Mouse (Mus musculus): ENCODE results near the gene Gphb5. TPM values are rescaled to one million over a fixed set of nuclear protein-coding genes. Genes with fewer than 3 reads are reported as not detected.

Gene Gphb5
- polyA plus RNA-seq, 1 experiment: not detected

- H3K4me3 ChIP-seq (replicated peaks; ENCODE audit: control insufficient read depth, low read depth, low read length): no peak overlapping the region
- H3K27ac ChIP-seq (ENCODE audit: control insufficient read depth, insufficient read depth, low read depth, low read length, poor library complexity): no peak overlapping the region
- 88% methylated on average over 6 of the region's 6 CpGs for WGBS
- H3K4me1 ChIP-seq (ENCODE audit: control insufficient read depth, insufficient read depth, low read length): no peaks in the 10 kb centered on the region
- TF ChIP-seq POLR2A (IDR thresholded peaks at IDR 0.05; ENCODE audit: borderline replicate concordance, control insufficient read depth, low read depth, low read length) (no peak), CTCF (IDR thresholded peaks at IDR 0.05; ENCODE audit: control insufficient read depth, insufficient read depth, low read length) (no peak)
Observed at GRCm38 (mm10) chr12:75367371-75367770, 49.2 kb downstream of the Gphb5 start.

- TF ChIP-seq POLR2A (IDR thresholded peaks at IDR 0.05; ENCODE audit: borderline replicate concordance, control insufficient read depth, low read depth, low read length) (no peak), CTCF (IDR thresholded peaks at IDR 0.05; ENCODE audit: control insufficient read depth, insufficient read depth, low read length) (no peak)
- H3K4me3 ChIP-seq (replicated peaks; ENCODE audit: control insufficient read depth, low read depth, low read length): no peak overlapping the region
- no peaks in the 10 kb centered on the region for H3K4me1 ChIP-seq (ENCODE audit: control insufficient read depth, insufficient read depth, low read length)
- H3K27ac ChIP-seq (ENCODE audit: control insufficient read depth, insufficient read depth, low read depth, low read length, poor library complexity): no peak overlapping the region
- 83% methylated on average over 14 of the region's 14 CpGs for WGBS
Observed at GRCm38 (mm10) chr12:75365621-75366124, 50.9 kb downstream of the Gphb5 start.

GRCm38 (mm10) chr12:75364416-75364815 lies 52.2 kb downstream of the Gphb5 start:
- WGBS: 92% methylated on average over 4 of the region's 4 CpGs
- no peak overlapping the region for H3K4me3 ChIP-seq (replicated peaks; ENCODE audit: control insufficient read depth, low read depth, low read length)
- TF ChIP-seq POLR2A (IDR thresholded peaks at IDR 0.05; ENCODE audit: borderline replicate concordance, control insufficient read depth, low read depth, low read length) (no peak), CTCF (IDR thresholded peaks at IDR 0.05; ENCODE audit: control insufficient read depth, insufficient read depth, low read length) (no peak)
- no peaks in the 10 kb centered on the region for H3K4me1 ChIP-seq (ENCODE audit: control insufficient read depth, insufficient read depth, low read length)
- no peak overlapping the region for H3K27ac ChIP-seq (ENCODE audit: control insufficient read depth, insufficient read depth, low read depth, low read length, poor library complexity)

DNA sequence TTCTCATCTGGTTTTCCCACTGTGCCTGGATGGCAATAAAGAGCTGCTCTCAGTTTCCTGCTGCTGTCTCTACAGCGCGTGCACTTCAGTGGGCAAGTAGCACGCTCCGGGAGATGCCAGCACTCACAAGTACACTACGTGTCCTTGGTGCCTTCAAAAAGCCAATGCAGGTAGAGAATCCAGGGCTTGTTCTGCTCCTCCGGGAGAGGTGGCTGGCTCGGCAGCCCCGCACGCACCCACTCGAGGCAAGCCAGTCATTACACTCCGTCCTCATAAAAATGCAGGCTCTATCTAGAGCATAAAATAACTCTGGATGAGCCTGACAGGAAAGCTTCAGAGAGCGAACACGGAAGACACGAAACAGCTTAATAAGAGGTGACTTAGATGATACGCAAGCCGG lies 54.1 kb downstream of the Gphb5 start:
- no peak overlapping the region for H3K4me3 ChIP-seq (replicated peaks; ENCODE audit: control insufficient read depth, low read depth, low read length)
- H3K4me1 ChIP-seq (ENCODE audit: control insufficient read depth, insufficient read depth, low read length): no peaks in the 10 kb centered on the region
- 91% methylated on average over 16 of the region's 16 CpGs for WGBS
- H3K27ac ChIP-seq (ENCODE audit: control insufficient read depth, insufficient read depth, low read depth, low read length, poor library complexity): no peak overlapping the region
- no peak for TF ChIP-seq CTCF (IDR thresholded peaks at IDR 0.05; ENCODE audit: control insufficient read depth, insufficient read depth, low read length)

Other genes starting within 250 kb of the Gphb5 start
- not detected in 2 replicates for gene Kcnh5, start 239.4 kb downstream of the Gphb5 start, polyA plus RNA-seq (2011; ENCODE audit: insufficient read depth, insufficient read length, low replicate concordance, missing spikeins)
- 5.9 and 6.4 TPM in 2 replicates for gene Rhoj, start 108.5 kb downstream of the Gphb5 start, polyA plus RNA-seq (2011; ENCODE audit: insufficient read depth, insufficient read length, low replicate concordance, missing spikeins)
- gene Ppp2r5e, start 179.5 kb upstream of the Gphb5 start, polyA plus RNA-seq (2011; ENCODE audit: insufficient read depth, insufficient read length, low replicate concordance, missing spikeins): 16.9 and 17.0 TPM in 2 replicates

All from bone marrow, adult 2 months (tissue).